Mouse (Mus musculus): ENCODE measurements around the gene Vwa8. TPM values are rescaled to one million over a fixed set of nuclear protein-coding genes. Genes with fewer than 3 reads are reported as not detected.

Vwa8 gene
- 11.8 and 12.2 TPM in 2 replicates for polyA plus RNA-seq (2012; rRNA removed)
- polyA plus RNA-seq (2014; fragmentation: Nextera tagmentation; extraction: Ambion mirVana): 12.2 and 14.0 TPM in 2 replicates

GRCm38 (mm10) chr14:78848941-78849911 lies at the start of gene Vwa8:
Gene Vwa8 (plus strand): TSS chr14:78849052.
- no peaks in the 10 kb centered on the region for H3K9me3 ChIP-seq (ENCODE audit: control insufficient read depth, low read length)
- H3K27me3 ChIP-seq (ENCODE audit: control insufficient read depth, insufficient read depth, low read length): no peaks in the 10 kb centered on the region
- peak within 1 kb of the TSS; percentile 90 for H3K4me3 ChIP-seq (replicated peaks; ENCODE audit: low read length)
- ATAC-seq (ENCODE audit: low FRiP score, low read depth): peak; percentile 92
- DNase-seq (ENCODE audit: low spot score): peak; percentile 71
- H3K4me2 ChIP-seq (replicated peaks; ENCODE audit: low read depth, low read length, severe bottlenecking): peak within 1 kb of the TSS; percentile 81
- no peaks in the 10 kb centered on the region for H3K36me3 ChIP-seq (ENCODE audit: control insufficient read depth, insufficient read depth, low read length)
- peak within 1 kb of the TSS; percentile 90 for H3K9ac ChIP-seq (ENCODE audit: low read depth, low read length, severe bottlenecking)
- WGBS: 2% methylated on average over 42 of the region's 61 CpGs
- no peak for TF ChIP-seq POLR2A (IDR thresholded peaks at IDR 0.05; ENCODE audit: borderline replicate concordance, extremely low read depth, insufficient read depth, insufficient read length)
- H3K4me1 ChIP-seq (ENCODE audit: control insufficient read depth, insufficient read depth, low read length): peaks cover 8% of the 10 kb centered on the region
- H3K27ac ChIP-seq (replicated peaks; ENCODE audit: low read depth, low read length): peak within 1 kb of the TSS; percentile 81

- Histone ChIP-seq H3K4me1 (ENCODE audit: control insufficient read depth, insufficient read depth, low read length) (no peaks in the 10 kb centered on the region), H3K27me3 (ENCODE audit: control insufficient read depth, insufficient read depth, low read length) (no peaks in the 10 kb centered on the region), H3K4me2 (replicated peaks; ENCODE audit: low read depth, low read length, severe bottlenecking) (no peak overlapping the region), H3K9ac (ENCODE audit: low read depth, low read length, severe bottlenecking) (no peak overlapping the region), H3K9me3 (ENCODE audit: control insufficient read depth, low read length) (no peaks in the 10 kb centered on the region), H3K4me3 (replicated peaks; ENCODE audit: low read length) (no peak overlapping the region), H3K27ac (replicated peaks; ENCODE audit: low read depth, low read length) (no peak overlapping the region), H3K36me3 (ENCODE audit: control insufficient read depth, insufficient read depth, low read length) (no peaks in the 10 kb centered on the region)
- no peak for TF ChIP-seq POLR2A (IDR thresholded peaks at IDR 0.05; ENCODE audit: borderline replicate concordance, extremely low read depth, insufficient read depth, insufficient read length)
- DNase-seq (ENCODE audit: low spot score) (no peak), ATAC-seq (ENCODE audit: low FRiP score, low read depth) (no peak)
- 90% methylated on average over 2 of the region's 2 CpGs for WGBS
Observed at GRCm38 (mm10) chr14:78802378-78802777, 46.5 kb upstream of the Vwa8 start.

- Histone ChIP-seq H3K27me3 (ENCODE audit: control insufficient read depth, insufficient read depth, low read length) (no peaks in the 10 kb centered on the region), H3K4me1 (ENCODE audit: control insufficient read depth, insufficient read depth, low read length) (no peaks in the 10 kb centered on the region), H3K36me3 (ENCODE audit: control insufficient read depth, insufficient read depth, low read length) (no peaks in the 10 kb centered on the region), H3K4me3 (replicated peaks; ENCODE audit: low read length) (no peak overlapping the region), H3K9ac (ENCODE audit: low read depth, low read length, severe bottlenecking) (no peak overlapping the region), H3K27ac (replicated peaks; ENCODE audit: low read depth, low read length) (no peak overlapping the region), H3K4me2 (replicated peaks; ENCODE audit: low read depth, low read length, severe bottlenecking) (no peak overlapping the region), H3K9me3 (ENCODE audit: control insufficient read depth, low read length) (no peaks in the 10 kb centered on the region)
- no peak for TF ChIP-seq POLR2A (IDR thresholded peaks at IDR 0.05; ENCODE audit: borderline replicate concordance, extremely low read depth, insufficient read depth, insufficient read length)
- WGBS: 80% methylated on average over 6 of the region's 6 CpGs
- ATAC-seq (ENCODE audit: low FRiP score, low read depth) (no peak), DNase-seq (ENCODE audit: low spot score) (no peak)
Observed at GRCm38 (mm10) chr14:78803924-78804323, 44.9 kb upstream of the Vwa8 start.

GRCm38 (mm10) chr14:78812896-78813295 lies 36.0 kb upstream of the Vwa8 start:
- DNase-seq (ENCODE audit: low spot score): no peak
- Histone ChIP-seq H3K4me2 (replicated peaks; ENCODE audit: low read depth, low read length, severe bottlenecking) (no peak overlapping the region), H3K4me3 (replicated peaks; ENCODE audit: low read length) (no peak overlapping the region), H3K9me3 (ENCODE audit: control insufficient read depth, low read length) (no peaks in the 10 kb centered on the region), H3K4me1 (ENCODE audit: control insufficient read depth, insufficient read depth, low read length) (no peaks in the 10 kb centered on the region), H3K36me3 (ENCODE audit: control insufficient read depth, insufficient read depth, low read length) (no peaks in the 10 kb centered on the region), H3K9ac (ENCODE audit: low read depth, low read length, severe bottlenecking) (no peak overlapping the region), H3K27me3 (ENCODE audit: control insufficient read depth, insufficient read depth, low read length) (no peaks in the 10 kb centered on the region), H3K27ac (replicated peaks; ENCODE audit: low read depth, low read length) (no peak overlapping the region)
- TF ChIP-seq POLR2A (IDR thresholded peaks at IDR 0.05; ENCODE audit: borderline replicate concordance, extremely low read depth, insufficient read depth, insufficient read length): no peak
- WGBS: 87% methylated on average over 2 of the region's 2 CpGs
- ATAC-seq (ENCODE audit: low FRiP score, low read depth): no peak

GRCm38 (mm10) chr14:78816411-78816810 lies 32.4 kb upstream of the Vwa8 start:
- H3K27me3 ChIP-seq (ENCODE audit: control insufficient read depth, insufficient read depth, low read length): no peaks in the 10 kb centered on the region
- DNase-seq (ENCODE audit: low spot score) (no peak), ATAC-seq (ENCODE audit: low FRiP score, low read depth) (no peak)
- TF ChIP-seq POLR2A (IDR thresholded peaks at IDR 0.05; ENCODE audit: borderline replicate concordance, extremely low read depth, insufficient read depth, insufficient read length): no peak
- H3K4me2 ChIP-seq (replicated peaks; ENCODE audit: low read depth, low read length, severe bottlenecking): no peak overlapping the region
- 20% methylated on average over 1 of the region's 3 CpGs for WGBS
- no peak overlapping the region for H3K27ac ChIP-seq (replicated peaks; ENCODE audit: low read depth, low read length)
- no peak overlapping the region for H3K4me3 ChIP-seq (replicated peaks; ENCODE audit: low read length)
- no peaks in the 10 kb centered on the region for H3K36me3 ChIP-seq (ENCODE audit: control insufficient read depth, insufficient read depth, low read length)
- no peak overlapping the region for H3K9ac ChIP-seq (ENCODE audit: low read depth, low read length, severe bottlenecking)
- no peaks in the 10 kb centered on the region for H3K4me1 ChIP-seq (ENCODE audit: control insufficient read depth, insufficient read depth, low read length)
- H3K9me3 ChIP-seq (ENCODE audit: control insufficient read depth, low read length): no peaks in the 10 kb centered on the region

Measured in limb, embryonic 14.5 days (tissue).